Mouse (Mus musculus): Measurements from ENCODE around the gene Amy2a4.
"Not testable (repeated sequence)": the region's sequence is repeated elsewhere in the genome, so short reads cannot be mapped to it uniquely, and the experiment has no call there.

Gene Amy2a4

DNA sequence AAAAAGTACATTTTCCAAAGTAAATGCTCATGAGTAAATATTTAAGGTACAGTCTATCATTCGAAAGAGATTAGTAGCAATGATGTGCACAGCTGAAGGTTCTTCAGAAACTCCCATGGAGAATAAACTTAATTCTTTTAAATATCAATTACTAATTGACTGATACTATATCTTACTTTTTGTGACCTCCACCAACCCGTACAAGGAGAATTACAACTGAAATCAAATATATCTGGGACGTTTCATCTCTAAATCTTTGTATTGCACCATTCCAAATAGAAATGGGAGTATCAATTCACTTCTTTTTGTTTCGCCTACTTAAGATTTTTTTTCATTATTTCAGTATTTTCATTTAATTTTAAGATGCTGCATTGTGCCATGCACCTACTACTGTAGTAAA is at the start of gene Amy2a4:
TSS of gene Amy2a4 (minus strand) at position 101 of the 400 bp plus-strand sequence.
- DNase-seq (ENCODE audit: low read depth): not testable (repeated sequence)

DNA sequence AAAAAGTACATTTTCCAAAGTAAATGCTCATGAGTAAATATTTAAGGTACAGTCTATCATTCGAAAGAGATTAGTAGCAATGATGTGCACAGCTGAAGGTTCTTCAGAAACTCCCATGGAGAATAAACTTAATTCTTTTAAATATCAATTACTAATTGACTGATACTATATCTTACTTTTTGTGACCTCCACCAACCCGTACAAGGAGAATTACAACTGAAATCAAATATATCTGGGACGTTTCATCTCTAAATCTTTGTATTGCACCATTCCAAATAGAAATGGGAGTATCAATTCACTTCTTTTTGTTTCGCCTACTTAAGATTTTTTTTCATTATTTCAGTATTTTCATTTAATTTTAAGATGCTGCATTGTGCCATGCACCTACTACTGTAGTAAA is 32.7 kb upstream of the Amy2a4 start, which contains the start of gene Amy2a3:
TSS of gene Amy2a3 (minus strand) at position 101 of the 400 bp plus-strand sequence.
- not testable (repeated sequence) for DNase-seq (ENCODE audit: low read depth)

DNA sequence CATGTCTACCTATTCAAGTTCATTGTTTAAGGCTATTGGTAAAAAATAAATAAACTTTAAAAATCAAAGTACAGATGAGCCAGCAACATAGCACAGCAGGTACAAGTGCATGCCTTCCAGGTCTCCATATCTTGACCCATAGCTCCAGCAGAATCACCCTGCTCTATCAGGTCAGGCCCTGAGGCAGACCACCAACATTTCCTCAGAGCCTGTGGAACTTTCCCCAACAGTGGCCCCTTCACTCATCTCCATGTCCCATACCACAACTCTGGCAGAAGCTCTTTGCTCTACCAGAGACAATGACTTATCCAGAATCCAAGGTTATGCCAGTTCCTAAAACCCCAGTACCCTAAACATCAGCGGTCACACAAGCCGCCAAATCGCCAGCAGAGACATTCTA is 21.7 kb upstream of the Amy2a4 start:
- DNase-seq (ENCODE audit: low read depth): not testable (repeated sequence)

DNA sequence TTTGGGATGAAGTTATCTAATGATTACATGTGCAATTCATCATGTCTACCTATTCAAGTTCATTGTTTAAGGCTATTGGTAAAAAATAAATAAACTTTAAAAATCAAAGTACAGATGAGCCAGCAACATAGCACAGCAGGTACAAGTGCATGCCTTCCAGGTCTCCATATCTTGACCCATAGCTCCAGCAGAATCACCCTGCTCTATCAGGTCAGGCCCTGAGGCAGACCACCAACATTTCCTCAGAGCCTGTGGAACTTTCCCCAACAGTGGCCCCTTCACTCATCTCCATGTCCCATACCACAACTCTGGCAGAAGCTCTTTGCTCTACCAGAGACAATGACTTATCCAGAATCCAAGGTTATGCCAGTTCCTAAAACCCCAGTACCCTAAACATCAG is 11.0 kb downstream of the Amy2a4 start:
- DNase-seq (ENCODE audit: low read depth): not testable (repeated sequence)

DNA sequence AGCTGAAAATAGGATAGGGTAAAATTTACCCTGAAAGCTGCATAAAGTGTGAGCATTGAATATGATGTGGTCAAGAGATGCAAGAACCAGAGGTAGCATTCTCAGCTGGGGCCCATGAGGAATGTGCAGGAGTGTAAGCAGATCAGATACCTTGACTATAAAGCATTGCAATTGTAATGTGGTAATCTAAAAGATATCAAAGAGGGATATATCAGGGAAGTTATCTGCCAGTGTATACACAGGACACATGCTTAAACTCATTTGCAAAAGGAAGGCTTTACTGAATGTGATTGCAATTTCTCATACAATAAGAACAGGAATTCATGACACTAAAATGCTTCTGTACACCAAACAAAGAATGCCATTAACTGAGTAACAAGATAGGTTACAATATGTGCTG is 11.7 kb downstream of the Amy2a4 start:
- not testable (repeated sequence) for DNase-seq (ENCODE audit: low read depth)

DNA sequence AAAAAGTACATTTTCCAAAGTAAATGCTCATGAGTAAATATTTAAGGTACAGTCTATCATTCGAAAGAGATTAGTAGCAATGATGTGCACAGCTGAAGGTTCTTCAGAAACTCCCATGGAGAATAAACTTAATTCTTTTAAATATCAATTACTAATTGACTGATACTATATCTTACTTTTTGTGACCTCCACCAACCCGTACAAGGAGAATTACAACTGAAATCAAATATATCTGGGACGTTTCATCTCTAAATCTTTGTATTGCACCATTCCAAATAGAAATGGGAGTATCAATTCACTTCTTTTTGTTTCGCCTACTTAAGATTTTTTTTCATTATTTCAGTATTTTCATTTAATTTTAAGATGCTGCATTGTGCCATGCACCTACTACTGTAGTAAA is 32.5 kb downstream of the Amy2a4 start, which contains the start of gene Amy2a5:
TSS of gene Amy2a5 (minus strand) at position 101 of the 400 bp plus-strand sequence.
- not testable (repeated sequence) for DNase-seq (ENCODE audit: low read depth)

All from NIH3T3 (cell line).